Mouse (Mus musculus) kidney, adult 9 months (tissue): ENCODE data around the gene Acot5.
"Not testable (repeated sequence)": the region's sequence is repeated elsewhere in the genome, so short reads cannot be mapped to it uniquely, and the experiment has no call there.

Experiments
- DNase-seq: peaks from one replicate; pipeline ENCODE4 v3.0.0; 2022

Acot5 gene

GRCm38 (mm10) chr12:84068986-84069385 is at the start of gene Acot5:
Acot5 (plus strand) TSS chr12:84069325.
- peak; percentile 45 for DNase-seq

- peak; percentile 97 for DNase-seq
Observed at GRCm38 (mm10) chr12:84020528-84020927, 48.6 kb upstream of the Acot5 start.

- not testable (repeated sequence) for DNase-seq
Observed at GRCm38 (mm10) chr12:84022266-84022665, 46.9 kb upstream of the Acot5 start.

GRCm38 (mm10) chr12:84023052-84023745 is 45.9 kb upstream of the Acot5 start:
- peak; percentile 54 for DNase-seq

GRCm38 (mm10) chr12:84025888-84026287 is 43.2 kb upstream of the Acot5 start:
- no peak for DNase-seq

GRCm38 (mm10) chr12:84028328-84028727 is 40.8 kb upstream of the Acot5 start:
- DNase-seq: not testable (repeated sequence)

GRCm38 (mm10) chr12:84029043-84029442 is 40.1 kb upstream of the Acot5 start:
- not testable (repeated sequence) for DNase-seq

GRCm38 (mm10) chr12:84030659-84031332 is 38.3 kb upstream of the Acot5 start:
- DNase-seq: peak; percentile 88

- peak; percentile 53 for DNase-seq
Observed at GRCm38 (mm10) chr12:84032854-84033253, 36.3 kb upstream of the Acot5 start.

GRCm38 (mm10) chr12:84033302-84033701 is 35.8 kb upstream of the Acot5 start:
- DNase-seq: peak; percentile 60

- no peak for DNase-seq
Observed at GRCm38 (mm10) chr12:84034108-84034507, 35.0 kb upstream of the Acot5 start.

- DNase-seq: peak; percentile 93
Observed at GRCm38 (mm10) chr12:84038241-84038640, 30.9 kb upstream of the Acot5 start, which contains the start of gene Acot4. Acot4 (plus strand) TSS chr12:84038379.

- DNase-seq: peak; percentile 87
Observed at GRCm38 (mm10) chr12:84038691-84039111, 30.4 kb upstream of the Acot5 start, which contains the start of gene Gm49366. Gm49366 (plus strand) TSS chr12:84038935.

GRCm38 (mm10) chr12:84042248-84042647 is 26.9 kb upstream of the Acot5 start:
- peak; percentile 93 for DNase-seq

- peak; percentile 70 for DNase-seq
Observed at GRCm38 (mm10) chr12:84044045-84044444, 25.1 kb upstream of the Acot5 start.

- no peak for DNase-seq
Observed at GRCm38 (mm10) chr12:84046906-84047305, 22.2 kb upstream of the Acot5 start.

GRCm38 (mm10) chr12:84050744-84051143 is 18.4 kb upstream of the Acot5 start:
- peak; percentile 92 for DNase-seq

GRCm38 (mm10) chr12:84051937-84052474 is 17.1 kb upstream of the Acot5 start, which contains the start of gene Acot3:
Acot3 (plus strand) TSS chr12:84052144.
- DNase-seq: no peak

- DNase-seq: peak; percentile 53
Observed at GRCm38 (mm10) chr12:84052609-84053008, 16.5 kb upstream of the Acot5 start.

- DNase-seq: no peak
Observed at GRCm38 (mm10) chr12:84053173-84053572, 16.0 kb upstream of the Acot5 start.

- peak; percentile 73 for DNase-seq
Observed at GRCm38 (mm10) chr12:84053679-84054391, 15.3 kb upstream of the Acot5 start.

- DNase-seq: peak; percentile 65
Observed at GRCm38 (mm10) chr12:84060946-84061345, 8.2 kb upstream of the Acot5 start.

GRCm38 (mm10) chr12:84062336-84062735 is 6.8 kb upstream of the Acot5 start:
- DNase-seq: no peak
